In genomic region chr19:14162773-14163172, GRCm38 (mm10) we compare ENCODE assay signal across 26 mouse cellular contexts.
DNase-seq lines count a peak whose midpoint lies in the region; ATAC-seq and TF ChIP-seq lines count a peak whose summit lies in the region.
"Had no signal": no experiment of that assay in that cellular context is flagged by ENCODE, and none has a peak within 500 bp of the region (broad histone marks: within the 10 kb centered on the region; RNA-seq: fewer than 3 reads in every experiment).

No protein-coding gene starts in this region.

- H3K4me2 ChIP-seq in kidney, embryonic 16.5 days (replicated peaks; ENCODE audit: low read depth, low read length): 0 out of 2 replicates have a peak overlapping the region, but pooled peaks have one; percentile 7
- H3K4me2 ChIP-seq: embryonic facial prominence, embryonic 12.5 days; embryonic facial prominence, embryonic 15.5 days; heart, embryonic 11.5 days; hindbrain, embryonic 12.5 days; hindbrain, embryonic 15.5 days had no signal

- no peaks in the 10 kb centered on the region for H3K27me3 ChIP-seq in kidney, embryonic 16.5 days (ENCODE audit: insufficient read depth, low read length)
- H3K27me3 ChIP-seq: CH12.LX; embryonic facial prominence, embryonic 12.5 days; embryonic facial prominence, embryonic 15.5 days; hindbrain, embryonic 12.5 days; hindbrain, embryonic 15.5 days had no signal

- peaks cover 12% of the 10 kb centered on the region for H3K4me1 ChIP-seq in kidney, embryonic 16.5 days (ENCODE audit: insufficient read depth, low read length)
- H3K4me1 ChIP-seq: embryonic facial prominence, embryonic 15.5 days; hindbrain, embryonic 12.5 days had no signal

- TF ChIP-seq CTCF in brain, embryonic 14.5 days (IDR thresholded peaks at IDR 0.05; ENCODE audit: borderline replicate concordance, extremely low read depth, insufficient read depth, insufficient read length): no peak

- H3K9ac ChIP-seq in kidney, embryonic 16.5 days (replicated peaks; ENCODE audit: low read length): no peak overlapping the region
- H3K9ac ChIP-seq: embryonic facial prominence, embryonic 12.5 days; embryonic facial prominence, embryonic 15.5 days; forebrain, postnatal 0 days; hindbrain, embryonic 12.5 days; hindbrain, embryonic 15.5 days had no signal

- no peak for TF ChIP-seq POLR2A in brain, embryonic 14.5 days (IDR thresholded peaks at IDR 0.05; ENCODE audit: borderline replicate concordance, extremely low read depth, insufficient read depth, insufficient read length, poor library complexity, severe bottlenecking)

- H3K36me3 ChIP-seq in kidney, embryonic 16.5 days (ENCODE audit: insufficient read depth, low read length): no peaks in the 10 kb centered on the region
- H3K36me3 ChIP-seq: embryonic facial prominence, embryonic 12.5 days; embryonic facial prominence, embryonic 15.5 days; G1E; hindbrain, embryonic 12.5 days; hindbrain, embryonic 15.5 days had no signal

- ATAC-seq in kidney, embryonic 16.5 days (ENCODE audit: low FRiP score, low TSS enrichment): peak; percentile 83; the same call in 1 of the 2 replicates
- ATAC-seq: forebrain, embryonic 14.5 days; forebrain, postnatal 0 days; Patski had no signal

- peak; percentile 30 for DNase-seq in kidney, adult 9 months
- no peak for DNase-seq in kidney, adult 11 months
- no peak for DNase-seq in kidney, postnatal 25 days
- DNase-seq in brain, embryonic 14.5 days (ENCODE audit: low read depth): peak; percentile 23
- DNase-seq in urinary bladder, adult 2 months (ENCODE audit: low spot score): no peak
- DNase-seq: adrenal gland, postnatal 10 days; adrenal gland, postnatal 36 days; B cell, adult 2 months; cerebellum, adult 11 months; cerebellum, adult 2 months; cerebellum, adult 9-11 months; cerebellum, postnatal 25 days; forebrain, postnatal 0 days; gastrocnemius, adult 2 months; gastrocnemius, postnatal 14 days; heart, adult 11 months had no signal

- no peak overlapping the region for H3K27ac ChIP-seq in kidney, embryonic 16.5 days (ENCODE audit: low read length)
- H3K27ac ChIP-seq: embryonic facial prominence, embryonic 12.5 days; embryonic facial prominence, embryonic 15.5 days; gastrocnemius, adult 2 months; hindbrain, embryonic 12.5 days; hindbrain, embryonic 15.5 days had no signal

- H3K4me3 ChIP-seq in kidney, embryonic 16.5 days (ENCODE audit: low read length): no peak overlapping the region
- H3K4me3 ChIP-seq: embryonic facial prominence, embryonic 12.5 days; embryonic facial prominence, embryonic 15.5 days; gastrocnemius, adult 2 months; hindbrain, embryonic 12.5 days; hindbrain, embryonic 15.5 days had no signal

- no peaks in the 10 kb centered on the region for H3K9me3 ChIP-seq in kidney, embryonic 16.5 days (ENCODE audit: low read length)
- H3K9me3 ChIP-seq: embryonic facial prominence, embryonic 12.5 days; embryonic facial prominence, embryonic 15.5 days; G1E; hindbrain, embryonic 12.5 days; hindbrain, embryonic 15.5 days had no signal

- 21% methylated on average over 4 of the region's 4 CpGs for WGBS in kidney, embryonic 16.5 days

Comparison
In these comparisons a context has a peak if more than half of its experiments do, and no peak if none do; other contexts are left out.
1. DNase-seq: peak in kidney, adult 9 months (single experiment) and brain, embryonic 14.5 days (single experiment); none in kidney, adult 11 months (single experiment), kidney, postnatal 25 days (0 of 2) and urinary bladder, adult 2 months (single experiment).